Mouse (Mus musculus) common myeloid progenitor, adult 5-6 weeks (primary cell): Measurements from ENCODE around the gene Gsdma. TPM values are rescaled to one million over a fixed set of nuclear protein-coding genes. Genes with fewer than 3 reads are reported as not detected.
"Not testable (repeated sequence)": the region's sequence is repeated elsewhere in the genome, so short reads cannot be mapped to it uniquely, and the experiment has no call there.

ENCODE experiments used
- ATAC-seq: replicated peaks from 2 replicates; pipeline ENCODE4 v1.8.0; 2016; ENCODE audit warnings: low read depth, mild to moderate bottlenecking, moderate TSS enrichment, inconsistent platforms; ENCODE audit not compliant: poor library complexity, severe bottlenecking
- total RNA-seq: library from RNA; stranded (forward); fragments of 200-1000, 187-1606 nt; gene quantifications from 2 replicates; pipeline ENCODE4 v1.2.3, GENCODE M21; 2017

Gene Gsdma
- total RNA-seq, 1 experiment from 2014 or later, result 0.05 TPM

DNA sequence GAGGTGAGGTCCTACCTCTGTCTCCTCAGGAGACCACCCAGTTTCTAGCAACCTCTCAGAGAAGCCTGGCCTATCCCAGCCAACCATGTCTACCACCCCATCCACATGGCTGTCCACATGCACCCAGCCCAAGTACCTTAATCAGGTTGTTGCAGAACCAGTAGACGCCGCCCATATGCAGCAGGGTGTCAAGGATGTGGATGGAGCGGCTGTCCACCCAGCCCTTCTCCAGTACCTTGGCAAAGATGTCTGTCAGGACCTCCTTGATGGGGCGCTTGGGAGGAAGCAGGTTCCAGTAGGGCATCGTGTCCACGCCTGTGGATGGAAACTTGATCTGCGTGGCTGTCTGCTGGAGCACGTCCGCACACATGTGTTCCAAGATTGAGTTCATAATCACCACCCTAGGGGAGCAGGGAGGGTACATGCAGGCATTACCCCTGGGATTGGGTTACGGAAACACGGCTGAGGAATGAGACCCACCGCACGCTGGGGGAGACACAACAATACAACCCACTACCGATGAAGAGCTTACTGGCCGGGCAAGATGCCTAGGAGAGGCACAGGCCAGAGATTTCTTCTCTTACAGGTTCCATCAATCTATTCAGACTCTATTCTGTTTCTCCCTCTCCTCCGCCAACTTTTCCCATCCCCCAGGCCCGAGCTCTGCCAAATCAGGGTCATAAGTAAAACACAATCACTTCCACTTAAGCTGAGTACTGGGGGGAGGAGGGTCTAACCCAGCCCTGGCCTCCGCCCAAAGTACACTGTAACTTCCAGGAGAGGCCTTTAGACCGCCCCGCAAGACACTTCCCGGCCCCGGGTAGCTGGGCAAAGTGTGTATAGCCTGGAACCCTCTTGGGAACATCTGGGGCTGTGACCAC lies 43.5 kb downstream of the Gsdma start:
- no peak for ATAC-seq

GRCm38 (mm10) chr11:98708282-98708956 lies 44.3 kb downstream of the Gsdma start:
- ATAC-seq, result 0 out of 2 replicates have a peak, but pooled peaks have one; percentile 5

DNA sequence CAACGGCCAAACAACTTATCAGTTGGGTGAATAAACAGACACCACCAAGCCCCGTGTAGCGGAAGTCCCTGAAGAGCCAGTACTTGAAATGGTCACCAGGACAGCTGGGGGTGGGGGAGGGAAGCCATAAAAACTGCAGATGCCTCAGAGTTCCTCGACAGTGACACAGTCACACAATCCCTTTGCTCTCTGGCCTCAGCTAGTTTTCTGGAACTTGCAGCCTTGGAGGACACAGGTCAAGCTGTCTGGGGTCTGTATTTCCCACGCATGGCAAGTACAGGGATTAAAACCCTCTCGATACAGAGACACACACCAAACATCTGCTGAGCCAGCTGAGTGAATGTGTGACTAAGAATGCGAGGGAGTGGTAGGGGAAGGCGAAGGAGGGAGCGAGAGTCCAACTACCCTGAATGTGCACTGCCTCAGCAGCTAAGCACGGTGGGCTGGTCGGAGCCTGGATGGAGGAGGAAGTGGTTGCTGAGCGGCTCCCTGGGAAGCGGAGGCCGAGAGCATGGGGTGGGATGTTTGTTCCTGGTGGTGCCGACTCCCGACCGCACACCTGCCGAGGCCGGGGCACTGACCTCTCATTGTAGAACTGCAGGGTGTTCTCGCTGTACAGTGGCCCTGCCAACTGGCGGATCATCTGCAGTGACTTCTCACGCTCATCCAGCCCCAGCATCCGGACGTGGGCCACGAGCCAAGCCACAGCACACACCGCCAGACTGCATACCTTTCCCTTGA lies 45.0 kb downstream of the Gsdma start:
- peak; percentile 10; the same call in 1 of the 2 replicates for ATAC-seq

GRCm38 (mm10) chr11:98710416-98711045 lies 46.4 kb downstream of the Gsdma start:
- peak; percentile 83 for ATAC-seq

GRCm38 (mm10) chr11:98711046-98711434 lies 46.9 kb downstream of the Gsdma start:
- no peak for ATAC-seq

- not testable (repeated sequence) for ATAC-seq
These were observed 47.9 kb downstream of the Gsdma start for GRCm38 (mm10) chr11:98712009-98712408.

DNA sequence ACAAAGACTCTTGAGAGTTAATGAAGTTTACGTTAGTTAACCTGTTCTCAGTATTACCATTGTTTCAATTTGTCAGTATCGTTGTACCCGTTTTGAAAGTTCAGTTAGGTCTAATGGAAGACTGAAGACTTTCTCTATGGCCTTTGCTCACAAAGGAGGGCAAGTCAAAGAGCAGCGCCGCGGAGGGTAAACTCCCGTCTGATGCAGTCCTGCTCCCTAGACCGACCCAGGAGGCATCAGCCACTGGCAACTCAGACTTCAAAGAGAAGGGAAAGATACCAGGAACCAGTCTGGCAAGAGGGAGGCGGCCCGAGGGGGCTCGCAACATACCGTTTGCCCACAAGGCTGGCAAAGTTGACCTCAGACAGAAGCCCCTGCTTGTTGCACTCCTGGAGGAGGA lies 49.6 kb downstream of the Gsdma start:
- no peak for ATAC-seq

DNA sequence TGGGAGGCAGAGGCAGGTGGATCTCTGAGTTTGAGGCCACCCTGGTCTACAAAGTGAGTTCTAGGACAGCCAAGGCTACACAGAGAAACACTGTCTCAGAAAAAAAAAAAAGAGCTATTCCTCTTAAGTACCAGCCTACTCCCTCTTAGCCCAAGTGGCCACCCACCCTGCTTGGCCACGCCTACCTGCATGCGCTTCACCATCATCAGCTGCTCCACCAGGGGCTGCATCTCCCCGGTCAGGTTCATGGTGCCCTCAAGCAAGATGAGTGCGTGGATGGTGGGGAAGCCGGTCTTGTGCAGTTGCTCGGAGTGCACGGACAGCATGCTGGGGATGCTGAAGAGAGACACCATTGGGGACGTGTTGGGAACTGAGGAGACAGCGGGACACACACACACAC lies 51.8 kb downstream of the Gsdma start:
- no peak for ATAC-seq

DNA sequence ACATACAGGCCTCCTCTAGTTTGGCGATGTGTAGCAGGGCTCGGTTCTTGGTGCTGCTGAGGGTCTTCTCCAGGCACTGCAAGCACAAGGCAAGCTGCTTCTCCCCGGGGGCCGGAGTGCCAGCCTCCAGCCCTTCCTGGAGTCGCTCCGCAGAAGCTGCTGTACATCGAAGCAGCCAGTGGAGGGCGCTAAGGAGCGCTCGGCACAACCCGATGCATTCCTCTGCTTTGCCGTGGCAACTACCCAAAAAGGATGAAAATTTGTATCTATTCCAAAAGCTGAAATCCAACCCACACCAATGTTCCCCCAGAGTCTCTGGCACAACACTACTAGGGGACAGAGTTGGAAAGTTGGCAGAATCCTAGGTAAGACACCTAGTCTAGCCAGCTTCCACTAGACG lies 53.8 kb downstream of the Gsdma start:
- ATAC-seq, result peak; percentile 71

- ATAC-seq, result no peak
These were observed 56.6 kb downstream of the Gsdma start for GRCm38 (mm10) chr11:98720756-98721155.

- ATAC-seq, result no peak
These were observed 57.5 kb downstream of the Gsdma start for GRCm38 (mm10) chr11:98721458-98722226.

- ATAC-seq, result no peak
These were observed 58.9 kb downstream of the Gsdma start for GRCm38 (mm10) chr11:98723098-98723497.

GRCm38 (mm10) chr11:98725926-98726506 lies 61.9 kb downstream of the Gsdma start:
- ATAC-seq, result no peak

Other genes with a start within 250 kb of the Gsdma start
- 16.1 and 24.4 TPM in 2 replicates for gene Mien1, start 225.4 kb upstream of the Gsdma start, total RNA-seq
- gene Grb7, start 218.0 kb upstream of the Gsdma start, total RNA-seq, result not detected in 2 replicates
- 0.15 TPM in 1 of 2 replicates, not detected in the other for gene Ikzf3, start 118.3 kb upstream of the Gsdma start, total RNA-seq
- gene Zpbp2, start 113.3 kb upstream of the Gsdma start, total RNA-seq, result 0.59 and 2.8 TPM in 2 replicates
- gene Ormdl3, start 77.0 kb upstream of the Gsdma start, total RNA-seq, result 17.9 and 19.2 TPM in 2 replicates
- gene Lrrc3c, start 66.1 kb upstream of the Gsdma start, total RNA-seq, result not detected in 2 replicates
- gene Gm12355, start 38.7 kb upstream of the Gsdma start, total RNA-seq, result 5.8 and 9.3 TPM in 2 replicates
- not detected in 2 replicates for gene Gsdma3, start 38.0 kb upstream of the Gsdma start, total RNA-seq
- not detected in 2 replicates for gene Gsdma2, start 17.6 kb upstream of the Gsdma start, total RNA-seq
- gene Psmd3, start 18.2 kb downstream of the Gsdma start, total RNA-seq, result 53.7 and 88.9 TPM in 2 replicates
- not detected in 2 replicates for gene Csf3, start 36.9 kb downstream of the Gsdma start, total RNA-seq
- gene Med24, start 65.1 kb downstream of the Gsdma start, total RNA-seq, result 39.5 and 43.7 TPM in 2 replicates
- gene Thra, start 76.3 kb downstream of the Gsdma start, total RNA-seq, result 23.6 and 33.2 TPM in 2 replicates
- 0.58 and 1.6 TPM in 2 replicates for gene Nr1d1, start 111.0 kb downstream of the Gsdma start, total RNA-seq
- gene Msl1, start 131.2 kb downstream of the Gsdma start, total RNA-seq, result 72.8 and 88.2 TPM in 2 replicates
- 39.5 and 46.5 TPM in 2 replicates for gene Casc3, start 140.6 kb downstream of the Gsdma start, total RNA-seq
- gene Rapgefl1, start 172.4 kb downstream of the Gsdma start, total RNA-seq, result 0.53 and 0.64 TPM in 2 replicates
- gene Wipf2, start 199.3 kb downstream of the Gsdma start, total RNA-seq, result 4.6 and 6.4 TPM in 2 replicates
- 41.1 and 47.2 TPM in 2 replicates for gene Cdc6, start 243.4 kb downstream of the Gsdma start, total RNA-seq